Mouse (Mus musculus): Measurements from ENCODE around the gene Rwdd2b.

GRCm38 (mm10) chr16:87488605-87489004, 48.2 kb upstream of the Rwdd2b start:
- no peak for TF ChIP-seq POLR2A (IDR thresholded peaks at IDR 0.05; ENCODE audit: borderline replicate concordance, control insufficient read depth, low read depth, low read length)
- no peak for TF ChIP-seq CTCF (IDR thresholded peaks at IDR 0.05; ENCODE audit: control insufficient read depth, insufficient read depth, low read length)

Measured in bone marrow, adult 2 months (tissue).